Mouse (Mus musculus) CH12.LX (cell line): ENCODE data around the gene Bzw2. TPM values are rescaled to one million over a fixed set of nuclear protein-coding genes. Genes with fewer than 3 reads are reported as not detected.

Source experiments
- DNase-seq: peaks from one replicate; pipeline ENCODE4 v3.0.0-alpha.2; 2013; ENCODE audit errors: extremely low read depth
- H3K27ac ChIP-seq: 2 replicates; pipeline ENCODE4 v1.5.1; 2012; ENCODE audit warnings: low read depth, mild to moderate bottlenecking, control low read depth, moderate library complexity; ENCODE audit not compliant: insufficient read depth
- H3K27me3 ChIP-seq: replicated peaks from 2 replicates; pipeline ENCODE3; 2012; ENCODE audit warnings: inconsistent platforms
- H3K36me3 ChIP-seq, 2 experiments: replicated peaks in 1 of 2; 2 replicates each; pipeline versions ENCODE3 to v1.6.1; 2012; ENCODE audit warnings: inconsistent platforms in 1 of 2, low read length in 1 of 2, mild to moderate bottlenecking in 1 of 2, mixed read lengths in 1 of 2, moderate library complexity in 1 of 2; ENCODE audit not compliant: control insufficient read depth in 1 of 2, insufficient read depth in 1 of 2
- H3K4me1 ChIP-seq, 2 experiments: 2 replicates each; pipeline ENCODE4 v1.6.1; 2012; ENCODE audit warnings: inconsistent platforms in 1 of 2, moderate library complexity in 1 of 2; ENCODE audit not compliant: insufficient read depth in 2 of 2, control insufficient read depth in 1 of 2
- H3K4me2 ChIP-seq: 2 replicates; pipeline ENCODE4 v1.6.1; 2012; ENCODE audit warnings: low read depth, mild to moderate bottlenecking, control low read depth; ENCODE audit not compliant: poor library complexity, insufficient read depth, severe bottlenecking
- H3K4me3 ChIP-seq, 3 experiments: fragments of 150-350 bp in 1 of 3; sonication (generic) in 1 of 3; replicated peaks in 1 of 3; 2 replicates each; pipeline versions ENCODE3 to v1.5.1; 2011 to 2012; ENCODE audit warnings: low read depth in 2 of 3, low read length in 2 of 3, mild to moderate bottlenecking in 2 of 3, moderate library complexity in 2 of 3, control low read depth in 1 of 3, improper control_type of control experiment in 1 of 3, inconsistent platforms in 1 of 3, mixed read lengths in 1 of 3; ENCODE audit not compliant: poor library complexity in 1 of 3
- H3K79me2 ChIP-seq: replicated peaks from 2 replicates; pipeline ENCODE4 v1.6.1; 2012; ENCODE audit warnings: mild to moderate bottlenecking, moderate library complexity; ENCODE audit not compliant: control insufficient read depth, poor library complexity, insufficient read depth, severe bottlenecking; ENCODE audit errors: extremely low read depth
- H3K9ac ChIP-seq: 2 replicates; pipeline ENCODE4 v1.6.1; 2012; ENCODE audit warnings: low read depth, mild to moderate bottlenecking, control low read depth, moderate library complexity; ENCODE audit not compliant: insufficient read depth
- H3K9me3 ChIP-seq: replicated peaks from 2 replicates; pipeline ENCODE3; 2012; ENCODE audit warnings: low read length, inconsistent platforms, mixed read lengths
- BHLHE40 ChIP-seq: IDR thresholded peaks from 2 replicates; pipeline ENCODE4 v1.6.1; 2011; ENCODE audit warnings: mild to moderate bottlenecking, low read depth, low read length, improper control_type of control experiment
- E2F4 ChIP-seq: IDR thresholded peaks from 2 replicates; pipeline ENCODE4 v1.6.1; 2011; ENCODE audit warnings: low read depth, low read length, improper control_type of control experiment; ENCODE audit not compliant: insufficient replicate concordance
- GABPA ChIP-seq: IDR thresholded peaks from 2 replicates; pipeline ENCODE4 v1.6.1; 2012; ENCODE audit warnings: low read depth, low read length, improper control_type of control experiment, inconsistent platforms; ENCODE audit not compliant: insufficient replicate concordance
- HCFC1 ChIP-seq: IDR thresholded peaks from 2 replicates; pipeline ENCODE4 v1.6.1; 2012; ENCODE audit warnings: low read depth, mild to moderate bottlenecking, inconsistent platforms, low read length, improper control_type of control experiment
- IRF4 ChIP-seq: IDR thresholded peaks from 2 replicates; pipeline ENCODE4 v1.6.1; 2014; ENCODE audit warnings: low read depth, mild to moderate bottlenecking, inconsistent platforms, low read length, improper control_type of control experiment
- JUN ChIP-seq: IDR thresholded peaks from 2 replicates; pipeline ENCODE4 v1.6.1; 2011; ENCODE audit warnings: low read depth, mild to moderate bottlenecking, low read length, improper control_type of control experiment, moderate library complexity; ENCODE audit not compliant: insufficient read depth
- JUND ChIP-seq: conservative IDR thresholded peaks from 2 replicates; pipeline ENCODE4 v1.6.1; 2011; ENCODE audit warnings: low read depth, low read length, improper control_type of control experiment
- KAT2A ChIP-seq: IDR thresholded peaks from 2 replicates; pipeline ENCODE4 v1.6.1; 2012; ENCODE audit warnings: low read length, improper control_type of control experiment, inconsistent platforms; ENCODE audit not compliant: insufficient replicate concordance
- MAX ChIP-seq: IDR thresholded peaks from 2 replicates; pipeline ENCODE4 v1.6.1; 2011; ENCODE audit warnings: low read length, improper control_type of control experiment
- MEF2A ChIP-seq: IDR thresholded peaks from 2 replicates; pipeline ENCODE4 v1.6.1; 2014; ENCODE audit warnings: low read depth, mild to moderate bottlenecking, inconsistent platforms, low read length, improper control_type of control experiment, borderline replicate concordance
- MXI1 ChIP-seq: IDR thresholded peaks from 2 replicates; pipeline ENCODE4 v1.6.1; 2011; ENCODE audit warnings: mild to moderate bottlenecking, low read depth, low read length, improper control_type of control experiment
- NRF1 ChIP-seq: IDR thresholded peaks from 2 replicates; pipeline ENCODE4 v1.6.1; 2014; ENCODE audit warnings: low read depth, mild to moderate bottlenecking, inconsistent platforms, low read length, improper control_type of control experiment, moderate library complexity
- PAX5 ChIP-seq: IDR thresholded peaks from 2 replicates; pipeline ENCODE4 v1.6.1; 2012; ENCODE audit warnings: low read length, inconsistent platforms, mixed read lengths
- POLR2A ChIP-seq: IDR thresholded peaks from 2 replicates; pipeline ENCODE4 v1.6.1; 2011; ENCODE audit warnings: low read depth, mild to moderate bottlenecking, improper control_type of control experiment, low read length
- POLR2AphosphoS2 ChIP-seq: IDR thresholded peaks from 2 replicates; pipeline ENCODE4 v1.6.1; 2011; ENCODE audit warnings: low read depth, low read length, improper control_type of control experiment
- RCOR1 ChIP-seq: conservative IDR thresholded peaks from 2 replicates; pipeline ENCODE4 v1.6.1; 2012; ENCODE audit warnings: low read depth, mild to moderate bottlenecking, inconsistent platforms, low read length, improper control_type of control experiment
- SMC3 ChIP-seq: IDR thresholded peaks from 2 replicates; pipeline ENCODE4 v1.6.1; 2011; ENCODE audit warnings: low read depth, low read length, improper control_type of control experiment
- TBP ChIP-seq: conservative IDR thresholded peaks from 2 replicates; pipeline ENCODE4 v1.6.1; 2011; ENCODE audit warnings: low read depth, low read length, improper control_type of control experiment
- TCF12 ChIP-seq: IDR thresholded peaks from 2 replicates; pipeline ENCODE4 v1.6.1; 2014; ENCODE audit warnings: low read depth, mild to moderate bottlenecking, inconsistent platforms, low read length, improper control_type of control experiment
- UBTF ChIP-seq: IDR thresholded peaks from 2 replicates; pipeline ENCODE4 v1.6.1; 2012; ENCODE audit warnings: low read depth, mild to moderate bottlenecking, inconsistent platforms, low read length, improper control_type of control experiment, moderate library complexity
- USF2 ChIP-seq: conservative IDR thresholded peaks from 2 replicates; pipeline ENCODE4 v1.6.1; 2011; ENCODE audit warnings: low read depth, low read length, improper control_type of control experiment
- ZNF384 ChIP-seq: IDR thresholded peaks from 2 replicates; pipeline ENCODE4 v1.6.1; 2012; ENCODE audit warnings: low read depth, low read length, improper control_type of control experiment, inconsistent platforms
- dilution Hi-C: fragments of 300-500 bp; cut with MboI; formaldehyde crosslinking; loops from 2 replicates; pipeline ENCODE4 v1.14.3; 2020; ENCODE audit warnings: low sequenced_read_pairs; ENCODE audit not compliant: extremely low pct_unique_long_range_greater_than_20kb, extremely low pct_ligation_motif_present
- in situ Hi-C: fragments of 300-500 bp; cut with MboI; formaldehyde crosslinking; loops from 3 replicates; pipeline ENCODE4 v1.14.3; 2019; ENCODE audit warnings: low sequenced_read_pairs, low pct_ligation_motif_present, low pct_unique_long_range_greater_than_20kb, mixed read lengths
- polyA plus RNA-seq: library from polyadenylated mRNA; unstranded; fragments of >175 nt; gene quantifications from 2 replicates; pipeline ENCODE4 v1.2.1, GENCODE M21; 2012; ENCODE audit warnings: low read depth; ENCODE audit not compliant: insufficient read length
- total RNA-seq, 2 experiments: library from RNA; depleted of rRNA; stranded (reverse); fragments of 300-350 nt in 1 of 2; fragments of >200 nt in 1 of 2; gene quantifications; 2 replicates each; pipeline ENCODE4 v1.2.3; 2012 to 2014

Bzw2 gene
- total and polyA plus RNA-seq, 3 experiments: 161 to 424 (median 275) TPM

DNA sequence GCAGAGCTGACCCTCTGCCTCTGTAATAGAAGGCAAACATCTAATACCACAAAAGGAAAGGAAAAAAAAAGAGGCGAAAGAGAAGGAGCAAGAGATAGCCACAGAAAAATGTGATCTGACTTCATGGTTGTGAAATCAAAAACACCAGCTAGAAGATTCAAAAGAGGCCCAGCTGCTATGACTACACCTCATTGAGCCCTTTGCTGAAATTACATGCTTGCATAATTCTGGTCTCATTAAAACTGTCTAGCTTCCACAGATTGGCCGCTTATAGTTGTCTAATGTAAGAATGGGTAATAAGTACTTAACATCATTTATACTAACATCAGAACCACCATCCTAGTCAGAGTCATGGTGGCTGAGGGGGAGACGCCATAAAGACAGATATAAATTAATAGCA is 25.2 kb downstream of the Bzw2 start:
- H3K4me3 ChIP-seq: no peak overlapping the region
- in situ Hi-C loops: no loop called here
- no peak for DNase-seq
- TF ChIP-seq TCF12 (no peak), USF2 (no peak), MAX (no peak), MXI1 (no peak), POLR2A (no peak), MEF2A (no peak), NRF1 (no peak), JUN (no peak), HCFC1 (no peak), POLR2AphosphoS2 (no peak), SMC3 (no peak), PAX5 (no peak), TBP (no peak)
- H3K27ac ChIP-seq: no peak overlapping the region
- peaks cover 28 to 89% of the 10 kb centered on the region in 2 experiments for H3K36me3 ChIP-seq
- no peak overlapping the region for H3K4me2 ChIP-seq
- no peak overlapping the region for H3K9ac ChIP-seq
- H3K9me3 ChIP-seq: peaks cover 3% of the 10 kb centered on the region
- peaks cover 23% of the 10 kb centered on the region for H3K79me2 ChIP-seq
- dilution Hi-C loops: no loop called here
- no peaks in the 10 kb centered on the region for H3K27me3 ChIP-seq
- peaks cover 0 to 19% of the 10 kb centered on the region in 2 experiments; a peak in 3 of 4 replicates for H3K4me1 ChIP-seq

DNA sequence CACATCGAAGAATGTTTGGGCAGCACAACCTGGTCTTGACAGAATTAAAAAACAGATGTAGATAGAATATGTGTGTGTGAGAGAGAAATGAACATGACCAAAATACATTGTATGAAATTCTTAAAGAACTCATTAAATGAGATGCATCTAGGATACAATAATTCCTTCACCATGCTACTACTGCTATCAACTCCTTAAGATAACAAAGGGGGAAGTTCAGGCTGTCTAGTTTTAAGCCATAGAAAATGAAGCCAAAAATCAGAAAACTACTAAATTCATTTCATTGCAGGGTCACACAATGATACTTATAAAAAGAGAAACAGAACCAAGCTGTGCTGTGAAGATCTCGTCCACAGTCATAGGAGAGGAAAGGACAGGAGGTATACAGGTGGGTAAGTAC is 25.6 kb downstream of the Bzw2 start:
- Histone ChIP-seq H3K9ac (no peak overlapping the region), H3K36me3 (peaks cover 27 to 87% of the 10 kb centered on the region in 2 experiments)

More for the DNA sequence above, 25.6 kb downstream of the Bzw2 start:
- dilution Hi-C loops: no loop called here
- Histone ChIP-seq H3K27ac (no peak overlapping the region), H3K4me1 (peaks cover 0 to 15% of the 10 kb centered on the region in 2 experiments; a peak in 3 of 4 replicates), H3K4me2 (no peak overlapping the region), H3K79me2 (peaks cover 22% of the 10 kb centered on the region), H3K4me3 (no peak overlapping the region), H3K27me3 (no peaks in the 10 kb centered on the region), H3K9me3 (peaks cover 3% of the 10 kb centered on the region)
- TF ChIP-seq TBP (no peak), POLR2A (no peak), UBTF (no peak), BHLHE40 (no peak), RCOR1 (no peak), SMC3 (no peak), GABPA (no peak), E2F4 (no peak), ZNF384 (no peak), IRF4 (no peak), KAT2A (no peak), TCF12 (no peak), JUND (no peak)
- no peak for DNase-seq
- in situ Hi-C loops: no loop called here
